Mouse (Mus musculus) stomach, postnatal 0 days (tissue): ENCODE measurements at regions not wholly inside any gene's neighbourhood (a gene's known extent, or its start where the extent isn't known, plus 50 kb on each side); places are given as distances from the start of the nearest gene placed in this dataset.

Source experiments
- CTCF ChIP-seq: IDR thresholded peaks from 2 replicates; pipeline ENCODE4 v1.5.1; 2016; ENCODE audit warnings: antibody characterized with exemption, low read depth, mild to moderate bottlenecking, moderate library complexity
- EP300 ChIP-seq: optimal IDR thresholded peaks from 2 replicates; pipeline ENCODE3; 2016; ENCODE audit warnings: antibody characterized with exemption

- TF ChIP-seq EP300 (no peak), CTCF (no peak)
Observed at GRCm38 (mm10) chr15:71283775-71284174, 2550.6 kb upstream of the Gm6569 start.
